Mouse (Mus musculus) heart, adult 2 months (tissue): ENCODE measurements around the gene Gpr132.

ENCODE experiments used
- CTCF ChIP-seq: fragments of 200-600 bp; IDR thresholded peaks from 2 replicates; pipeline ENCODE4 v1.8.1; 2022; ENCODE audit warnings: antibody characterized with exemption, mild to moderate bottlenecking, moderate library complexity
- EP300 ChIP-seq: fragments of 200-500 bp; IDR thresholded peaks from 2 replicates; pipeline ENCODE4 v1.6.1; 2011; ENCODE audit warnings: low read depth, low read length, control low read depth; ENCODE audit not compliant: insufficient read depth
- POLR2A ChIP-seq: fragments of 200-500 bp; IDR thresholded peaks from 2 replicates; pipeline ENCODE4 v1.6.1; 2011; ENCODE audit warnings: mild to moderate bottlenecking, low read depth, low read length, control low read depth; ENCODE audit not compliant: insufficient read depth

GRCm38 (mm10) chr12:112900641-112901040, 32.6 kb upstream of the Gpr132 start:
- TF ChIP-seq POLR2A (no peak), CTCF (no peak), EP300 (no peak)
